Mouse (Mus musculus) ES-Bruce4 (cell line): ENCODE measurements around the gene Hikeshi.

Experiments
- CTCF ChIP-seq: IDR thresholded peaks from one replicate; pipeline ENCODE4 v1.8.1; 2011; ENCODE audit warnings: low read depth, low read length
- EP300 ChIP-seq: IDR thresholded peaks from 2 replicates; pipeline ENCODE4 v1.6.1; 2011; ENCODE audit warnings: low read depth, low read length; ENCODE audit not compliant: insufficient read depth
- POLR2A ChIP-seq: IDR thresholded peaks from one replicate; pipeline ENCODE4 v1.8.1; 2011; ENCODE audit warnings: low read length; ENCODE audit not compliant: insufficient read depth

- TF ChIP-seq POLR2A: no peak
- TF ChIP-seq EP300: no peak
- no peak for TF ChIP-seq CTCF
Observed at GRCm38 (mm10) chr7:89981557-89981956, 40.6 kb upstream of the Hikeshi start.
